Mouse (Mus musculus) brain, embryonic 14.5 days (tissue): ENCODE measurements around the gene Gls2.

ENCODE experiments used
- CTCF ChIP-seq: fragments of 200-500 bp; IDR thresholded peaks from 2 replicates; pipeline ENCODE4 v1.5.1; 2012; ENCODE audit warnings: inconsistent platforms, mild to moderate bottlenecking, moderate library complexity, borderline replicate concordance; ENCODE audit not compliant: insufficient read depth, insufficient read length; ENCODE audit errors: extremely low read depth
- POLR2A ChIP-seq: fragments of 200-500 bp; IDR thresholded peaks from 2 replicates; pipeline ENCODE4 v1.6.1; 2012; ENCODE audit warnings: mild to moderate bottlenecking, inconsistent platforms, borderline replicate concordance; ENCODE audit not compliant: poor library complexity, insufficient read depth, insufficient read length, severe bottlenecking; ENCODE audit errors: extremely low read depth

DNA sequence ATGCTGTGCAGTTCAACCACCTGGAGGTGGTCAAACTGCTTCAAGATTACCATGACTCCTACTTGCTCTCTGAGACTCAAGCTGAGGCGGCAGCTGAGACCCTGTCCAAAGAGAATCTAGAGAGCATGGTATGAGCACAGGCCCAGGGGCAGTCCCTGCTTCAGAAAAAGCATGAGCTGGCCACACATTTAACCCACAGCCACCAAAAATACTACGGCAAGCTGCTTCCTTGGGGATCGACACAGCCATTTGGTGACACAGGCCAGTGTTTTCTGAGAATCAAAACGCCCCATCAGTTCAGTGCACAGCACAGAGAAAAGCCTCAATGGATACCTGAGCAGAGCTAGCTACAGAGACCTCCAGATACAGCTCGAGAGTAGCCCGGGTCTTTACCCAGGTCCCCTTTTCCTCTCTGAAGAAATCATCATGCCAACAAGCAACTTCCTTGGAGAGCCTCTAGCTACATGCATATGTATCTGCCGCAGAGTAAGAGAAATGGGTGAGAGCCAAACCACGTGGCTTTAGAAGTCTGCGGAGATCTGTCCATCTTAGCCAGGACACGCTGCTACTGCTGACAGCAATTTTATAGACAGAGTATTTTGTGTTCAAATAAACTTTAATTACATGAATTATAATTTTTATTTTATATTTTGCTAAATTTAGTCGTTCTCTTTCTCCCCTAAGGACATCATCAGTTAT is 15.2 kb downstream of the Gls2 start:
- TF ChIP-seq POLR2A (no peak), CTCF (no peak)
